Mouse (Mus musculus) brain, embryonic 14.5 days (tissue): Measurements from ENCODE around the gene Tfpi. TPM values are rescaled to one million over a fixed set of nuclear protein-coding genes. Genes with fewer than 3 reads are reported as not detected.
A peak's percentile ranks its signal among the peaks of the same experiment; 100 is the strongest.

ENCODE experiments used
- DNase-seq: peaks from one replicate; pipeline ENCODE4 v3.0.0-alpha.2; 2011; ENCODE audit warnings: low read depth
- CTCF ChIP-seq: fragments of 200-500 bp; IDR thresholded peaks from 2 replicates; pipeline ENCODE4 v1.5.1; 2012; ENCODE audit warnings: inconsistent platforms, mild to moderate bottlenecking, moderate library complexity, borderline replicate concordance; ENCODE audit not compliant: insufficient read depth, insufficient read length; ENCODE audit errors: extremely low read depth
- POLR2A ChIP-seq: fragments of 200-500 bp; IDR thresholded peaks from 2 replicates; pipeline ENCODE4 v1.6.1; 2012; ENCODE audit warnings: mild to moderate bottlenecking, inconsistent platforms, borderline replicate concordance; ENCODE audit not compliant: poor library complexity, insufficient read depth, insufficient read length, severe bottlenecking; ENCODE audit errors: extremely low read depth
- polyA plus RNA-seq: library from polyadenylated mRNA; depleted of rRNA; stranded (reverse); fragments of >200 nt; gene quantifications from 2 replicates; pipeline ENCODE4 v1.2.3, GENCODE M21; 2012

The Tfpi gene
- polyA plus RNA-seq, 1 experiment, result 12.3 TPM

DNA sequence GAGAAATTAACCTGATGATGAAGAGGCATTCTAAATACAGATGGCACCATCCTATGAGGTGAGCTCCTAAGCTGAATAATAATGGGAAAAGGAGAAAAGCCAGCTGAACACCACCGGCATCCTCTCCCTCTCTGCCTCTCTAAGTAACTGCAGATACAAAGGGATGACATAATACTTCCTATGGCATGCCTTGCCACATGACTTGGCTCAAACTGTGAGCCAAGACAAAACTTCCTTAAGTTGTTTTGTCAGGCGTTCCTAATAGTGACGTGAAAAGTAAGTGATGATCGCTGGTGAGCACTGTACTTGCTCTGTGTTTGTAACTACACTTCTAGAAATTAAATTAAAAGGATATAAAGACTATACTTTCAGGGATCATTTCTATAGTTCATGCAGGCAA, 27.7 kb upstream of the Tfpi start:
- DNase-seq, result peak; percentile 1
- no peak for TF ChIP-seq POLR2A
- no peak for TF ChIP-seq CTCF

DNA sequence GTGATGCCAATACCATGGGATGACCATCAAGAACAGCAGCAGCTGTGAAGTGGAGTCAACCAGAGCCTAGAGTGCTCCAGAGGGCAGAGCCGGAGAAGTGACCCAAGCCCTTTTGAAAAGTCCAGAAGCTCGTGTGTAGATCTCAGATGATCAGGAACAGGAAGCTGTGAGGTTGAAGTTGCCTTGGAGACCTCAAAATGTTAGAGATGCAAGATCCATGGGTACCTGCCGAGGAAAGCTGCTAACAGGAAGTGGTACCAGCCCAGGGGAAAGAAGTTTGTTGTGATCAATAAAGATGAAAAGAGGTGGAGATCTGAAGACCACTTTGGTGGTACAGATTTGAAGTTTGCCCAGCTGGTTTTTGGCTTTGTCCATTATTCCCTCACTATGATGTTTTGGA, 22.3 kb upstream of the Tfpi start:
- TF ChIP-seq POLR2A (no peak), CTCF (no peak)
- no peak for DNase-seq

- DNase-seq, result no peak
- TF ChIP-seq CTCF, result no peak
- no peak for TF ChIP-seq POLR2A
Measured at GRCm38 (mm10) chr2:84495108-84495507, 18.5 kb upstream of the Tfpi start.

- no peak for DNase-seq
- TF ChIP-seq CTCF (no peak), POLR2A (no peak)
Measured at GRCm38 (mm10) chr2:84493626-84494025, 17.1 kb upstream of the Tfpi start.

- no peak for DNase-seq
- TF ChIP-seq CTCF, result no peak
- no peak for TF ChIP-seq POLR2A
Measured at GRCm38 (mm10) chr2:84491715-84492114, 15.1 kb upstream of the Tfpi start.

DNA sequence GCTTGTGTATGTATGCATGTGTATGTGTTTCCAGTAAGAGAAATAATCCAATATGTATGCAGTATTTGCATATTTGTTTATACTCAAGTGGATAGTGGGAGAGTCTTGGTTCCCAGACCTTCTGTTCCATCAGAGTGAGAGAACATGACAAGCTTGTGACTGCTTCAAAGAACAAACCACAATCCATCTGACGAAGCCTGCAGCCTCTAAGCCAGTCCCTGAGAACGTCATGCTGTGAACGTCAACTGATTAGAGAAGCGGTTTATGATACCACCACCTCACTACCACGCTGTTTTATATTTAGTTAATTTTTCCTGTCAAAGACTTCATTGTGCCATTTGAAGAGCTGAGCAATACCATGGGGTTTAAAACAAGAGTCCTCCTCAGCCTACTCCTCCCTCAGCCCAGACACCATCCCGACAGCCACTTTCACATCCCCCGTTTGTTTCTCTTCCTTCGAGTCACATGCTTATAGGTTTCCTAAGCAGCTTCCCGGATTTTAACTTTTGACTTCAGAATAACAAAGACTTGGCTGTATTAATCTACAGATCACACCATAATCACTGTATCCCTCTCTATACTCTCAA, 11.2 kb upstream of the Tfpi start:
- DNase-seq, result no peak
- TF ChIP-seq CTCF, result no peak
- no peak for TF ChIP-seq POLR2A

GRCm38 (mm10) chr2:84481863-84482262, 5.3 kb upstream of the Tfpi start:
- TF ChIP-seq POLR2A, result no peak
- TF ChIP-seq CTCF, result no peak
- DNase-seq, result peak; percentile 73

DNA sequence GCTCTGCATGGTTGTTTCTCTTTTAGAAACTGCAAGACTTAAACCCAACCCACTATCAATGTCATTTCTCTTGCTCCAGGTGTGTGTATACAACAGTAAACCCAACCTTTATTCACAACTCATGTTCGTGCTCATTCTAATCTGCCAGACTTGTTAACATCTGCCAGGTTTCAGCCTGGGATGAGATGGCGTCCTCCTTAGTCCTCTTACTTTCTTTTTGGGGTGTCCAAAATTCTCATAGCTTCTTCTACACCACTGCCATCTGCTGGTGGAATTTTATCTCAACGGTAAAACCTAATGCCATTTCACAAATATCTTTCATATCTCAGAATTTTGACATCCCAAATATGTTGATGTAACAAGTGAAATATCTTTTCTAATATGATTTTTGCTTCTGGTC, 2.5 kb upstream of the Tfpi start:
- peak; percentile 44 for DNase-seq
- TF ChIP-seq CTCF (no peak; the same call in 1 of the 2 replicates), POLR2A (no peak)

- no peak for TF ChIP-seq POLR2A
- TF ChIP-seq CTCF, result no peak
- DNase-seq, result no peak
Measured at GRCm38 (mm10) chr2:84477759-84478158, 1.2 kb upstream of the Tfpi start.

- TF ChIP-seq CTCF, result no peak
- no peak for TF ChIP-seq POLR2A
- DNase-seq, result no peak
Measured at GRCm38 (mm10) chr2:84476131-84476530, 444 bp downstream of the Tfpi start.

DNA sequence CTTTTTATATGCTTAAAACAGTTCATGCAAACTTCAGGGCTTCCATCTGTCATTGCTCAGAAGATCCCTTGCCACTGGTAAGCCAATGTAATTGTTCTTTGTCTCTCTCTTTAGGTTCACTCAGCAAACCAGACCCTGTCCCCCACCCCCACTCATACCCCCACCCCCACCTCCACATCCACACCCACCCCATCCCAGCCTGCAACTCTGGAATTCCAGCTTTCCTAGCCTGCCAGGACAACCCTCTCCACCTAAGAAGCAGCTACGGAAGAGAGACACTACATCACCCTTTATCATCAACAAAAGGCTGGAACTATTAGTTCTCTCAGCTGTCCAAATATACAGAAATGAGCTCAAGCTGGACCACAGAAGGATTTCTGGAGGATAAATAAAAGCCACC, 974 bp downstream of the Tfpi start:
- no peak for DNase-seq
- TF ChIP-seq POLR2A (no peak), CTCF (no peak)

DNA sequence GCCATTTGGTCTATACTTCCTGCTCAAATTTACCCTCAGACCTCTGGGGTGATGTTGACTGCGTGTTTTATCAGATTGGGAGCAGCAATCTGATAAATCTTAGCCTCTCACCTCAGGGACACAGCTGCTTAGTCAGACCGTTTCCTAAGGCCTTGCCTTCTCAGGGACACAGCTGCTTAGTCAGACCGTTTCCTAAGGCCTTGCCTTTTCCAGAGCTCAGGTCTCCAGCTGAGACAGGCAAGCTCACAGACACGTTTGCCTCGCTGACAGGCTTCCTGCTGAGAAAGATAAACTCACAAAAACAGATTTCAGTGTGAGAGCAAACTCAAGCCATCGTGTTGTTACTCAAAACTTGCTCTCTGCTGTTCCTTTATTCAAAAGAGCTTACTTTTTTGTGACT, 1.9 kb downstream of the Tfpi start:
- TF ChIP-seq CTCF (no peak), POLR2A (no peak)
- no peak for DNase-seq
